Mouse (Mus musculus): Measurements from ENCODE around the gene Gm43738. TPM values are rescaled to one million over a fixed set of nuclear protein-coding genes. Genes with fewer than 3 reads are reported as not detected.
A peak's percentile ranks its signal among the peaks of the same experiment; 100 is the strongest.

Gene Gm43738
- not detected for total RNA-seq (2021)
- long read RNA-seq, experiment 1, partial matches to known transcripts = 1 of 7 reads
- long read RNA-seq, experiment 1, other reads (novel, unspliced or antisense) = 6 of 7 reads
- long read RNA-seq, experiment 2, partial matches to known transcripts = 4 of 17 reads
- long read RNA-seq, experiment 2, other reads (novel, unspliced or antisense) = 13 of 17 reads

- no peak for TF ChIP-seq CTCF (IDR thresholded peaks at IDR 0.05)
- intact Hi-C loops (cut with DNase I) = loop anchor here (5.0 kb wide), 1 partner anchor 56 kb away; no protein-coding TSS in a partner anchor
- Histone ChIP-seq H3K27ac (peak within 1 kb of the TSS; percentile 45; the same call in 1 of the 2 replicates), H3K4me3 (peak within 1 kb of the TSS; percentile 71)
- no peak for DNase-seq (ENCODE audit: extremely low spot score in 1 of 2, low spot score in 2 of 2)
Measured at GRCm38 (mm10) chr3:89100811-89101210, at the start of gene Gm43738. TSS of gene Gm43738 (minus strand) at chr3:89101099.

DNA sequence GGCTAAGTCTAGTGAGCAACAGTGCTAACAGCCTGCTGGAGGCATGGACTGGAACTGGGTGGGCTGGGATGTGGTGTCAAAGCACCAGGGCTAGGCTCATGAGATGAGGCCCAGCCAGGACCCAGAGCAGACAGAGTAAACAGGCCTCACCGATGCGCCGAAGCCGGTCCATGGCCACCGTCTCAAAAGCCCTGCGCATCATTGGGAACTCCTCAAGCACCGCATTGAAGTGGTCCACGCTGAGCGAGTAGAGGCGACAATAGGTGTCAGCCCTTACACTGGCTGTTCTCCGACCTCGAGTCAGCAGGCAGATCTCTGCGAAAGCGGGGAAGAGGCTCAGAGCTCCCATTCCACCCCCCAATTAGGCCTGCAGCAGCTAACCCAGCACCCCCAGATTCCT lies 47.7 kb upstream of the Gm43738 start:
- intact Hi-C loops (cut with DNase I) = no loop called here
- TF ChIP-seq CTCF (IDR thresholded peaks at IDR 0.05) = no peak
- H3K27ac ChIP-seq = no peak overlapping the region
- H3K4me3 ChIP-seq = no peak overlapping the region
- no peak for DNase-seq (ENCODE audit: extremely low spot score in 1 of 2, low spot score in 2 of 2)

- intact Hi-C loops (cut with DNase I) = no loop called here
- H3K27ac ChIP-seq = no peak overlapping the region
- no peak for TF ChIP-seq CTCF (IDR thresholded peaks at IDR 0.05)
- H3K4me3 ChIP-seq = no peak overlapping the region
- DNase-seq (ENCODE audit: extremely low spot score in 1 of 2, low spot score in 2 of 2) = no peak
Measured at GRCm38 (mm10) chr3:89147979-89148311, 47.0 kb upstream of the Gm43738 start.

DNA sequence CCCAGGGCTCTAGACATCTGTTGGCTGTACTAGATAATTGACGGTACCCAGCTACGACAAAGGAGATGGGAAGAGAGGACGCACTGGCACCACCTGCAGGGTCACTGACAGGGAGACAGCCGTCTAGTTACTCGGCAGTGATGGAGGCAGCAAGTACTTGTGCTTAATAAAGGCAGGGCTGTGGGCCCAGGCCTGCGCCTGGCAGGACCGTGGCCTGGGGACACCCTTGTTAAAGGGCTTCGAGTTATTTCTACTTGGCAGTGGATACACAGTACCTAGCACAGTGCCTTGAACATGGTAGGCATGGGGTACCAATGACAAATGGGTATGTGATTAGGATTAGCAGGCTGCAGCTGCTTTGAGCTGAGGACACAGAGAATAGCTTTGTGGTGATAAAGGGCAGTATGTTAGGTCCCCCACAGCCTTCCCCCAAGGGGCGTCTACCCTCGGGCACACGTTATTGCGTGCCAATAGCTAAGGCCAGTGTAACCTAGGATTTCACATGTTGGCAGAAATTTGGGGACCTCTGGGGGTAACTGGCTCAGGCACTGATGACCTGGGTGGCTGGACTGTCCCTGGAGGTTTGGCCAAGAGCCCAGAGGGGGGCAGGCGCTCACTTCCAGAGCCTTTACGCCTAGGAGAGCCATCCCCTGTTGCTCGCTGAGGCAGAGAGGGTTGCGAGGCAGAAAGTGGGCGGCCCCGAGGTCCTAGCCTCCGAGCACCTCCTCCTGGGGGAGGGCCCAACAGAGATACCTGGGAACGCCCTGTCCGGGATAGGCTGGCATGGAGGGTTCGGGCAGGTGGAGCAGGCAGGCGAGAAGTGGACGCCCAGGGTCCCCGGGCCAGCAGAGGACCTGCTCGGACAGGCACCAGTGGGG lies 46.4 kb upstream of the Gm43738 start:
- no peak for TF ChIP-seq CTCF (IDR thresholded peaks at IDR 0.05)
- H3K4me3 ChIP-seq = no peak overlapping the region
- DNase-seq (ENCODE audit: extremely low spot score in 1 of 2, low spot score in 2 of 2) = no peak
- H3K27ac ChIP-seq = no peak overlapping the region
- intact Hi-C loops (cut with DNase I) = no loop called here

DNA sequence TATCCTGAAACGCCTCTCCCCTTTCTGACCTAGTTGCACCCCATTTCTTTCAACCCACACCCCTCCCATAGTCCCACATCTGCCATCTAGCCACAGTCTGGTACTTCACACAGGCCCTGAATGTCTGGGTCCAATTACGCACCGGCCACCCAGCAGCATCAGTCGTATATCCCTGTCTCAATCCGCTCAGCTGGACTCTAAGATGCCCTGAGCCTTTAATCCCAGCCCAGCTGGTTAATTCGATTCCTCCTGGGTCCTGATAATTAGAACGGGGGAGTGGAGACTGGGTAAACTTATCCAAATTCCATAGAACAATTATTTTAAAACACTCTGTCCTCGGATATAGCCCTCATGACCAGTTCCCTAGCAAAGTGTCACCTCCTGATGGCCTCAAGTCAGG lies 44.7 kb upstream of the Gm43738 start:
- TF ChIP-seq CTCF (IDR thresholded peaks at IDR 0.05) = no peak
- H3K27ac ChIP-seq = no peak overlapping the region
- intact Hi-C loops (cut with DNase I) = no loop called here
- no peak overlapping the region for H3K4me3 ChIP-seq
- no peak for DNase-seq (ENCODE audit: extremely low spot score in 1 of 2, low spot score in 2 of 2)

- Histone ChIP-seq H3K4me3 (no peak overlapping the region), H3K27ac (no peak overlapping the region)
- DNase-seq (ENCODE audit: extremely low spot score in 1 of 2, low spot score in 2 of 2) = no peak
- no peak for TF ChIP-seq CTCF (IDR thresholded peaks at IDR 0.05)
- intact Hi-C loops (cut with DNase I) = no loop called here
Measured at GRCm38 (mm10) chr3:89144821-89145220, 43.9 kb upstream of the Gm43738 start.

GRCm38 (mm10) chr3:89136365-89136764 lies 35.5 kb upstream of the Gm43738 start:
- no peak for DNase-seq (ENCODE audit: extremely low spot score in 1 of 2, low spot score in 2 of 2)
- Histone ChIP-seq H3K27ac (no peak overlapping the region), H3K4me3 (no peak overlapping the region)
- intact Hi-C loops (cut with DNase I) = no loop called here
- no peak for TF ChIP-seq CTCF (IDR thresholded peaks at IDR 0.05)

DNA sequence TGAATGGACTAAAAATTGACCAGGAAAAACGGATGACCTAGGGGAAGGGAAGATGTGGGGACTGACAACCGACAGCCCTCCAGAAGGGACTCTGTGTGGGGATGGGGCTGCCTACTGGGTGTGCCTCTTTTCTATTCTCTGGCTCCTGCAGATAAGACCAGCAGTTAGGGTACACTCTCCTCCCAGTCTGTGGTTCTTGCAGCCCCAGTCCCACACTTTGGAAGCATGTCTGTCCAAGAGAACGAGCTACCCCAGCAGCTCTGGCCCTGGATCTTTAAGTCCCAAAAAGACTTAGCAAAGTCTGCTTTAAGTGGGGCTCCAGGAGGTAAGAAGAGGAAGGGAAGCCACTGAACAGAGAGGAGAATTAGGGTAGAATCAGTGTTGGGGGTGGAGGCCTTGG lies 35.1 kb upstream of the Gm43738 start, which contains the start of gene Pklr:
Gene Pklr, plus strand, starts transcription at position 185 of the 400 bp plus-strand sequence.
- Histone ChIP-seq H3K4me3 (no peak within 1 kb of the TSS), H3K27ac (no peak within 1 kb of the TSS)
- TF ChIP-seq CTCF (IDR thresholded peaks at IDR 0.05) = no peak
- no peak for DNase-seq (ENCODE audit: extremely low spot score in 1 of 2, low spot score in 2 of 2)
- intact Hi-C loops (cut with DNase I) = no loop called here

- TF ChIP-seq CTCF (IDR thresholded peaks at IDR 0.05) = no peak
Measured at GRCm38 (mm10) chr3:89133752-89134151, 32.9 kb upstream of the Gm43738 start.

DNA sequence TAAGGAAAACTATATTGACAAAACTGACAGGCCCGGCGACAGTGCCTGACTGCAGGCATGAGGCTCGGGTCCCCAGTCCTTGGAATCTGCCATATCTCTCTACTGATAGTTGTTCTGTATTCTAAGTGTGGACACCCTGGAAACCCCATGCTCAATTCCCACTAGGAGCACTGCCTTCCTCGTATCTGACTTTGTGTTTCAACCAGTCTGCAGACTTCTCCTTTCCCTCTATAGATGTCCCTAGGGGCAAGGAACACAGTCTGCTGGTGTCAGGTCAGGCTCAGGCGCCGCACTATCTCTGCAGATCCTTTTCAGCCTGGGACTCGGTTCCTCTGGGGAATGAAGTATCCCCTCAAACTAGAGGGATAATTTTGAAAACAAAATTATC lies 32.2 kb upstream of the Gm43738 start:
- DNase-seq (ENCODE audit: extremely low spot score in 1 of 2, low spot score in 2 of 2) = no peak
- TF ChIP-seq CTCF (IDR thresholded peaks at IDR 0.05) = no peak
- H3K27ac ChIP-seq = no peak overlapping the region
- no peak overlapping the region for H3K4me3 ChIP-seq
- intact Hi-C loops (cut with DNase I) = no loop called here

More at GRCm38 (mm10) chr3:89133752-89134151, 32.9 kb upstream of the Gm43738 start:
- intact Hi-C loops (cut with DNase I) = no loop called here
- DNase-seq (ENCODE audit: extremely low spot score in 1 of 2, low spot score in 2 of 2) = no peak
- no peak overlapping the region for H3K27ac ChIP-seq
- no peak overlapping the region for H3K4me3 ChIP-seq

- intact Hi-C loops (cut with DNase I) = no loop called here
- peak overlapping the region; percentile 28 for H3K27ac ChIP-seq
- H3K4me3 ChIP-seq = peak overlapping the region; percentile 44
- TF ChIP-seq CTCF (IDR thresholded peaks at IDR 0.05) = peak; percentile 47
- peak; percentile 44 to 54 for DNase-seq (ENCODE audit: extremely low spot score in 1 of 2, low spot score in 2 of 2)
Measured at GRCm38 (mm10) chr3:89132285-89133062, 31.6 kb upstream of the Gm43738 start.

DNA sequence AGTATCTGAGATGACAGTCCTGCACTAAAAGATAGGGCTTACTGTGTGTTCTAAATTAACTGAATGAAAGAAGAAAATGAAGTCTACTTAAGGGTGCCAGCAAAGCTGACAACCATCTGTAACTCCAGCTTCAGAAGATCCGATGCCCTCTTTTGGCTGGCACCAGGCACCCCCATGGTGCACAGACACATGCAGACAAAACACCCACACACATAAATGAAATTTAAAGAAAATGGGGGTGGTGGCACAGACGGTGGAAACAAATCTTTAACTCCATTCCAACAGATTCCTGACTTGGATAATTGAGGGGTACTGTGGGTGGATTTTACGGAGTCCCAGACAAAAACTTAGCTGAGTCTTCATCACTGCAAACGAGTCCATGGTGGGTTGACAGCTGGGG lies 30.9 kb upstream of the Gm43738 start:
- H3K27ac ChIP-seq = no peak overlapping the region
- intact Hi-C loops (cut with DNase I) = no loop called here
- no peak overlapping the region; the same call in 1 of the 2 replicates for H3K4me3 ChIP-seq
- TF ChIP-seq CTCF (IDR thresholded peaks at IDR 0.05) = no peak
- peak; percentile 24 to 46 for DNase-seq (ENCODE audit: extremely low spot score in 1 of 2, low spot score in 2 of 2)

Data from left cerebral cortex, adult 2 months (tissue).